Mouse (Mus musculus) mouse embryonic stem cell (cell line): ENCODE data around the gene Epm2a.
"Not testable (repeated sequence)": the region's sequence is repeated elsewhere in the genome, so short reads cannot be mapped to it uniquely, and the experiment has no call there.

Experiments
- in situ Hi-C, 2 experiments: fragments of 300-500 bp; cut with MboI; formaldehyde crosslinking; loops; 1 replicate in 1 of 2; 3 replicates in 1 of 2; pipeline ENCODE4 v1.14.3; 2019 to 2020; ENCODE audit warnings: low sequenced_read_pairs in 2 of 2, low pct_unique_long_range_greater_than_20kb in 1 of 2, mixed read lengths in 1 of 2; ENCODE audit not compliant: unreplicated experiment in 1 of 2

Gene Epm2a

DNA sequence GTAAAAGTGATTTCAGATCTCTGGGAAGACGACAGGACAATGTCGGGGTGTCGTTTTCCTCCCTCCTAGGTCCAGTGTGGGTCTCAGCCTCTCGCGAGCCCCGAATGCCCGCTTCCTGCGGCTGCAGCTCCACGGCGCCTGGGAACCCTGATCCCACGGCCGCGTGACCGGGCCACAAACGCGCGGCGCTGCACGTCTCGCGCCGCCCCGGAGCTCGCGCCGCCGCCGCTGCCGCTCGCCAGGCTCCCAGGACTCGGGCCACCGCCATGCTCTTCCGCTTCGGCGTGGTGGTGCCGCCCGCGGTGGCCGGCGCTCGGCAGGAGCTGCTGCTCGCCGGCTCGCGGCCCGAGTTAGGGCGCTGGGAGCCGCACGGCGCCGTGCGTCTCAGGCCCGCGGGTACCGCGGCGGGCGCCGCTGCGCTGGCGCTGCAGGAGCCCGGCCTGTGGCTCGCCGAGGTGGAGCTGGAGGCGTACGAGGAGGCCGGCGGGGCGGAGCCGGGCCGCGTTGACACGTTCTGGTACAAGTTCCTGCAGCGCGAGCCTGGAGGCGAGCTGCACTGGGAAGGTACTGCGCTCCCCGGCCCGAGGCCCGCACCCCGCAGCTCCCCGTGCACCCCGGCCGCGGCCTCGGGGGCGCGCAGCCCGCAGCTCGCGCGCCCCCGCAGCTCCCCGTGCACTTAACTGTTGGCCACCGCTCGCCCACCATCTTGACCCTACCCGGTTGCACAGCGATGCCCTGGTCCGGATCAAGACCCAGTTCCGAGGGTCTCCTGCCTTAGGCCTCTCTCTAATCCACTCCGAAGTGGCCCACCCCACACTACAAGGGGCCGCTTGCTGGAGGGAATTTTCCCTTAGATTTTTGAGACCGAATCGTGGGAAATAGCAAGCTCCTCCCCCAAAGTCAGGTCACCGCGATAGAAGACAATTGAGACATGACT lies at the start of gene Epm2a:
Gene Epm2a (plus strand): TSS at position 200 of the 937 bp plus-strand sequence.
- in situ Hi-C loops = no loop called here

DNA sequence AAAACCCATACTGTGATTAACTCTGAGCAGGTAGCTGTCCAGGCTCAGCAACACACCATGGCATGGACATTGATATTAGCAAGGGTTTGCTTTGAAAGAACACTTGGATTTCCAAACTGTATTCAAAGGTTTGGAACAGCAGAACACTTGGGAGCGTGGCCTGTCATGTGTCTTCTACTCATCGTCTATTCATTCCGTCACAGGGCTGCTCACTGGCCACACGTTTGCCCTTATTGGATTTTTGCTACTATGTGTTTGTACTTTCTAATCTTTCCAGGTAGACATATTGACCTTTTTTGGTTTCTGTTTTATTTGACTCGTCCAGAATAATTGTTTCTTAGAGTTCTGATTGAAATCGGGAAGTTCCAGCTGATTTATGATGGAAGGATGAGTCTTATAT lies 44.8 kb upstream of the Epm2a start:
- in situ Hi-C loops = no loop called here

DNA sequence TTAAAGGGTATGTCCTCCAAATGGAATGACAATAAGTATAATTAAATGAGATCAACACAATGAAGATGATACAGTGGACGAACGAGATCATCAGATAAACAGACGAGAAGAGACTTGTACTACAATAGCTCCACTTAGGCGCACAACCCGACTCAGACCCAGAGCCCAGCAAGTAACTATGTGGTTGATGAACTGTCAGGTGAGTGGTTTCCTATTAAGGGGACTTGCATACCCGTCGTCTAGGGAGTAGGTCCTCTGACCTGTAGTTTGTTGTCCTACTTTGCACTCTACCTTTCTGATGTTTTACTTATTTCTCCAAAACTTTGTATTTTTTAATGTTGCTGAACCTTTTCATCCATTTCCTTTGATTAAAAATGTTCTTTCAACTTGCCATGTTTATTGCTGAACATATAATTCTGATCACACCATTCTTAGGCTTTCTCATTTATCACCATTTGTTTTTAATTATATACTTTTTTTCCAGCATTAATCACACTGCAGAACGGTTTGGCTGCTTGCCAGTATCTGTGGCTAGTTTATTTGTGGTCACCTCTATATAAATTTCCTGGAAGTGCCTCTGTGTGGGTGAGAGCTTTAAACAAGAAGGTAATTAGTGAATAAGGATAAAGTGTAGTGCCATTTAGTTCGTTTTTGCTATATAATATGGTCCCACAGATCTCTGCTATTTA lies 37.7 kb upstream of the Epm2a start:
- in situ Hi-C loops = no loop called here

DNA sequence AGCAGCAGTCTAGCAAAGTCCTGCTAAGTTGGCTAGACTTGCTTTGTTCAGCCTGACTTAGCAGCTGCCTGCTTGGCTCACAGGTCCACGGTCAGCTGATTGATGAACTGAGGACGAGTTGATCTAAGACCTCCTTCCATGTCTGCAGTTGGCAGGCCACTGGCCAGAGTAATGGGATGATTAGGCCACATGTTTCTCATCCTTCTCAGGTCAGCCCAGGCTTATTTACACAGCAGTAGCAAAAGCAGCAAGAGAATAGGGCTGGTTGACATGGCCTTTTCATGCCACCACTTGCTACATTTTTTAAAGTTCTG lies 37.2 kb upstream of the Epm2a start:
- in situ Hi-C loops = no loop called here

DNA sequence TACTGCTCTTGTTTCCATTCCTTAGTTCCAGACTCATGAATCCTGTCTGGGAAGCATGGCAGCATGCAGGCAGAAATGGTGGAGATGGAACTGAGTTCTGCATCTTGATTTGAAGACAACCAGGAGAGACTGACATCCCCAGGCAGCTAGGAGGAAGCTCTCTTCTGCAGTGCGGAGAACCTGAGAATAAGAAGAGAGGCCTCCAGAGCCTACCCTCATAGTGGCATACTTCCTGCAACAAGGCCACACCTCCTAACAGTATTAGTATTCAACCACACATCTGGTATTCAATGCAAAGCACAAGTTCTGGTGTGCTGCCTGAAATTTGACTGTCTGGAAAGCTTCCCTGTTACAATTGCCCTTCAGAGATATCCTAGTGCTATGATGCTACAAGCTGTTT lies 33.3 kb upstream of the Epm2a start:
- in situ Hi-C loops = no loop called here

DNA sequence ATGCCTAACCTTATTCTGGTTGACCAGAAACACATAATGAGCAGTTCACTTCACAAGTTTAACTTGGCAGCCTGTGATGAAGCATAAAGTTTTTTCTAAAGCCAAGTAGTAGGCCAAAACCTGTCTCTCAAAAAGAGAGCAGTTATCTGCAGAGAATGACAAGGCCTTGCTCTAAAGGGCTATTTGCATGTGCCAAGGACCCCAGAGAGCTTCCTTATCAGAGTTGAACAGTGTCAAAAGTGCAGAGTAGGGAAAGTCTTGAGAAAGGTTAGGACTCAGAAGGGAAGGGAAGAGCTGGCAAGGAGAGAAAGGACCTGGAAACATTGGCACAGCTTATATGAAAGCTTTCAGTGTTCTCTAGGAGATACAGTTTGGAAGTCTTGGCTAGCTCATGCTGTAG lies 32.7 kb upstream of the Epm2a start:
- in situ Hi-C loops = no loop called here

DNA sequence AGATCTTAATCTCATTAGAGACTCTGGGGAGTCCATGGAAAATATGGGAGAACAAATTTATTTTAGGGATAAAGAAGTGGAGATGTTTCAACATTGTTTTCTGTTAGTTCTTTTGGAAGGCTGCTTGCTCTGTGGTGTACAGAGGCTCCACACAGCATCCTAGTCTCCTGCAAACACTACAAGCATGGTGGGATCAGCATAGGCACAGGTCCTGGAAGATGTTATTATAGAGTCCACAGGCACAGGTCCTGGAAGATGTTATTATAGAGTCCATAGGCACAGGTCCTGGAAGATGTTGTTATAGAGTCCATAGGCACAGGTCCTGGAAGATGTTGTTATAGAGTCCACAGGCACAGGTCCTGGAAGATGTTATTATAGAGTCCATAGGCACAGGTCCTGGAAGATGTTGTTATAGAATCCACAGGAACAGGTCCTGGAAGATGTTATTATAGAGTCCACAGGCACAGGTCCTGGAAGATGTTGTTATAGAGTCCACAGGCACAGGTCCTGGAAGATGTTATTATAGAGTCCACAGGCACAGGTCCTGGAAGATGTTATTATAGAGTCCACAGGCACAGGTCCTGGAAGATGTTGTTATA lies 25.2 kb upstream of the Epm2a start:
- in situ Hi-C loops = not testable (repeated sequence)

DNA sequence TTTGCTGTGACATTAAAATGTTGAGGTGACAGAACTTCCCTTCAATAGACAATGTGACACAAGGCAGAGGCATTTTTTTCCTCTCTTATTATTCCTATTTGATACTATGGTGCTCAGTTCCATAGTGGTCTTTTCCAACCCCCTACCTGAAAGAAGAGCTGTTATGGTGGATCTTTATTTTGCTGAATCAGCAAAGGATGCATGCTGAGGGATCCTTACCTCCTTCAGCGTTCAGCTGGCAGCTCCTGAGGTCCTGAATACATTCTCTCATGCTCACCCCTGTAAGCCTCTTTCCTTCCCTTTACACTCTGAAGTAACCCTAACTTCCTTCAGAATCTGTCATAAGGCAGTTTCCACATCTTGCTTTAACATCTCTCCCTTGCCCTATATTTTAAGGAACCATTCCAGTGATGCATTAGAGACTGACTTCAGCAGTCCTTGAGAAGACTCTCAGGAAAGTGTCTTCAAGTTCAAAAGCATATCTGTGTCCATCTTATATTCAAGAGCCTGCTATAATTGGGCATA lies 23.7 kb upstream of the Epm2a start:
- in situ Hi-C loops = no loop called here

DNA sequence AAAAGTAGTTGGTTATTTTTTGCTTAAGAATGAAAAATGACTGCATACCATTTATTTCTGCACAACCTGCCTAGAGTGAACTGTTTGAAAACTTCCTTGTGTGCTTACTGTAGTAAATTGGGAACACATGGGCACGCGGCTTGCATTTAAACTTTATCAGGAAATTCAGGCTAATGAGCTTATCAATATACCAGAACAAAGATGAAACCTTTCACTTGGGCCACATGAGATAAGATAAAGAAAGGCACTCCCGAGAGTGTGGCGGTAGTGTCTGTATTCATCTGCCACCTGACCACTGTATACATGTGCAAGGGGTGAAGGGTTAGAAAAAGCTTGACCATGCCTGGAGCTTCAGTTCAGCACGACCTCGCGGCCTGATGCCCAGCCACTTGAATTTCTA lies 20.9 kb upstream of the Epm2a start:
- in situ Hi-C loops = no loop called here

DNA sequence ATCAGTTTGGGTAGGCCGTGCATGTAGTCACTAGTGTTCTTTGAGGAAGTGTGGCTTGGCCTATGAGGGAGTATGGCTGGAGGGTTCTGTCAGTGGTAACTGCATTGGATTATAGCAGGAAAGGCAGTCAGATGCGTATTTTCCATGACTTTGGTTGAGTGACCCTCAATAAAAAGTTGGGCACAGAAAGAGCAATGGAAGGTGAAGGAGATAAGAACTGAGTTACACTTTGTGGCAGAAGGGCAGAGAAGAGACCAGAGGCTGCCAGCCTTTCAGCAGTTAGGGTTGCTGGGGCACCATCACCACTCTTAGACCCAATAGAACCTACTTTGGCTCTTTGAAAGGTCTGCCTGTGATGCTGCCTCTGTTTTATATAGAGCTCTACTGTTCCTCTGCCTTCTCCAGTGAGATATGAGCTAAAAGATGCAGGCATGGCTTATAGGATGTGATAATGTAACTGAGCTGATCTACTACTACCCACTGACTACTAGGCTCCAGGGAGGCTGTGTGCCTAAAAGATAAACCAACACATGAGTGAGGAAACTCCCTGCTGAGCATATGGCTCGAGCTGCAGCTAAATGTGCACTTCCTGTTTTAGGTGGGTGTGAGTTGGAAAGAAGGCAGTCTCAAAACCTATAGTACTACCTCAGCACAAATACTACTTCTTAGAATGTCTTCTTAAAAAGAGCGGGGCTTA lies 19.9 kb upstream of the Epm2a start:
- in situ Hi-C loops = no loop called here

DNA sequence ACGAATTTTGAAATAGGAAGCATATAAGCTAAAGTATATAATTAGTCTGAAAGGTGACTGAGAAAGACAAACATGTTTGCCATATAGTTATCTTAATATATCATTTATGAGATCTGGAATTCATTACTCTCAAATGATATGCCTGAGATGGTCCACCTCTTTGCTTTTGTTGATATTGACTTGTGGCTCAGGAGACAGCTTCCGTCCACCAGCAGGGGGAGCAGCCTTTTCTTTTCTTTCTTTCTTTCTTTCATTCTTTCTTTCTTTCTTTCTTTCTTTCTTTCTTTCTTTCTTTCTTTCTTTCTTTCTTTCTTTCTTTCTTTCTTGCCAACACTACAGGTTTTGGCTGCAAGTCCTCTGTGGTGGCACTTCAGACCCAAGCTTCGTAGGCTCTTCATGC lies 16.7 kb upstream of the Epm2a start:
- in situ Hi-C loops = no loop called here

DNA sequence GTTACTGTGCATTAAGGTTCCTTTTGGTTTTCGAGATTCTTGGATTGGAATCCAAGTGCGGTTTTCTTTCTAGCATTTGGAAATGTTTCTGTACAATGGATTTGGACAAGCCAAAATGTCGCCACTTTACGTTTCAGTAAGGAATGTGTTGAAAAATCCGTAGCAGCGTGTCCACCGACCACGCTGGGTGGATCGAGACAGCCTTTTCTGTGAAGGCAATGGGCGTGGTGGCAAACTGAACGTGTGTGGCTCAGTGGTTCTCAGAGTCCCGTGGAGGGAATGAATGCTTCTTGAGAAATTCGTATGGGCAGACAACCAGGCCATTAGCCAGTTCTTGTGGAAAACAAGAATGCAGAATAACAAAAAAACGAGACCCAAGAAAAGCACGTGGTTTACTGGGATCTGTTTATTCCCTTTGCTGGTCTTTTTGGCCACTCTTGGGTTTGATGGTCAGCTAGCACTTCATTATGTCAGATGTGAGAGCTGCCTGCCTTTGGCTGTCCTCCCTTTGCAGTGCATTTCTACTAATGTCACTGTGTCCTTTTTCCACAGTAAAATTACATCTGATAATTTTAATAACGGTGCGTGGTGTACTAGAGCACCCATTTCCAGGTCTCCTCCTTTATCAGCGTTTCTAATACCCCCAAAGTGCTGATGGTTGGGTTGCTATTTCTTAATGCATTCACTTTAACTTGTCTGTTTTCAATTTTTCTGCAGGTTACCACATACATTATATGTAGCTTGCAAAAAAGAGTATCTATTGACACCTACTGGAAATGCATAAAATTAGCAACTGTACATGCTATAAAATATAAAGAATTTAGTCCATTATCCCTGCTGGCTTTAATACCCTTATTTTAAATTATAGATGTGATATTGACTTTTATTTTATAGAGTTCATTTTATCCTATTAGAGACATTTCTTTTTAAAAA lies 1.6 kb downstream of the Epm2a start:
- in situ Hi-C loops = no loop called here

DNA sequence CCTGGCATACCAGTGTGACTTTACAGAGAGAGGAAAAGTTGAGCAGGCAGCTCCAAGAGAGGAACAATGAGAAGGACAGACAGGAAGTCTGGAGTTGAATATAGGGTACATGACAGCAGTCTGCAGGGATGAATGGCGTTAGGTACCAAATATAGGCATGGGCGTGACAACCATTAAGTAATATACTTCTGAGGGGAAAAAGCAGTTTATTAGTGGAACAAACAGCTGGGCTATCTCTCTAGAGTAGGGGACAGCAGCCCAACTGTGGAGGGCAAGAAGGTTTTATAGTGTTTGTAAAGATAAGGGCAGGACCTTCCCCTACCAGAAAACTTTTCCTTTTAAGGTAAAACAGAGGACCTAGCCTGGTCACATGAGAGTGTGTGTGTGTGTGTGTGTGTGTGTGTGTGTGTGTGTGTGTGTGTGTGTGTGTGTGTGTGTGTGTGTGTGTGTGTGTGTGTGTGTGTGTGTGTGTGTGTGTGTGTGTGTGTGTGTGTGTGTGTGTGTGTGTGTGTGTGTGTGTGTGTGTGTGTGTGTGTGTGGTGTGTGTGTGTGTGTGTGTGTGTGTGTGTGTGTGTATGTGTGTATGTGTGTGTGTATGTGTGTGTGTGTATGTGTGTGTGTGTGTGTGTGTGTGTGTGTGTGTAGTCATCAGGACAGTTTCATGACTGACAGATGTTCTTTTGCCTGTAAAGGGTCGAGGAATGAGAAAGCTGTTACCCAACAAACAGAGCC lies 7.2 kb downstream of the Epm2a start:
- in situ Hi-C loops = not testable (repeated sequence)

DNA sequence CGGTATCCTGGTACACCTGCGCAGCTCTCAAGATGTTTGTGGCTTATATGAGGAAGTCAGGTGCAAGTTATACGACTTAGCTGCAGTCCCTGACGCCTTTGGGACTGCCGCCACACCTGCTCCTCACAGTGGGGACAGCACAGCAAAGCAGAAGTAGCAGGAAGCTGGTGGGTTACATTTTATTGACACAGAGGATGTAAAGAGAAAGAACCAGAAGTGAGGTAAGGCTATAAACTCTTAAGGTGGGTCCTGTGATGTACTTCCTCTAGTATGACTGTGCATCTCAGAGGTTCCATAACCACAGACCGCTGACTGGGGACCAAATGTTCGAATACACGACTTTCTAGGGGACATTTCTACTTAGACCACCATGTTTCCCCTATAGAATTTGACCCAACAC lies 11.4 kb downstream of the Epm2a start:
- in situ Hi-C loops = no loop called here

DNA sequence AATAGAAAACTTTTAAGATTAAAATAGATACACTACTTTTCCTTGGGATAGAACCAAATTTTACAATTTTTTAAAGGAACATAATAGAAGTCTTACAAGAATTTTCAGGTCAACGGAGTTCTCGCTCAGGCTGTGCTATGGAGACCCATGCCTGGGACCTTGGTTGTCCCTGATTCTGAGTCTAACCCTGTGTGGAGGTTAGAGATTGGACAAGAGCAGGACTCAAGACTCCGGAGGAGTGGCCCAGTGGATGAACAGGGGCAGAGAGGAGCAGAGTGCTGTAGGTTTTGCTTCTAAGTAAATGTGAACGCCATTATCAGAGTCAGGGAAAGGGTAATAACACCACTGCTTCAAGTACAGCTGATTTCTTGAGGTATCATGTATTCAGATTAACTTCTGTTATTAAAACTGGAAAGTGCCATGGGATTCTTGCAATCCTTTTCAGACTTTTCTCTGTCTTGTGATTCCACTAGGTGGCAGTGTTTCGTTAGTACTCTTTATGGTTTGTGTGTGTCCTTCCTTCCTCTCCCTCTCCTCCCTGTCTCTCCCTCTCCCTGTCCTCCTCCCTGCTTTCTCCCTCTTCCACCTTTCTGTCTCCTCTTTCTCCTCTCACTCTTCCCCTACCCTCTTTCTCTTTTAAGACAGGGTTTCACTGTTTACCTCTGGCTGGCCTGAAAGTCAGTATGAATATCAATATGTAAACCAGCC lies 18.9 kb downstream of the Epm2a start:
- in situ Hi-C loops = no loop called here

DNA sequence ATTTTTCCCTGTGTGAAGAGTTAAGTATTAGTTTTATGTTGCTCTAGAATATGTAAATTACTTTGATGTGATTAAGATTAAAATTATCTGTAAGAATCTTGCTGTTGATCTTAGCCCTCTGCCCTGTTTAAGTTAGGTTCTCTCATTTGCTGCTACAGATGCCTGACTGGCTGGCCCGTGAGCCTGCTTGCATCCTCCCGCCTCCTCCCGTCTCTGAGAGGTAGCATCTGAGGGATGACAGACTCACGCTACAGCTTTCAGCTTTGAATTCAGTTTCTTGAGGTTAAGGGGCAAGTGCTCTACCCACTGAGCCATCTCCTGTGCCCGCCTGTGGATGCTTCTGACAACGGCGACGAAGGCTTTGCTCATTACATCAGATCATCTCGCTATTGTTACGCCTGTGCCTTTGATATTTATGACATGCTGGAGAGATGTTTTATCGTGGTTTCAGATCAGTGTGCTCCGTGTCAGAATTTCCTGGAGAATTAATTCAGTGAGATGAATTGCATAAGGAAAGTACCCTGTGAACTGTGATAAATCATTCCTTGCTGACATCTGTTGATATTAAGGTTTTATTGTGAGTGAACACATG lies 19.8 kb downstream of the Epm2a start:
- in situ Hi-C loops = no loop called here
